Mouse (Mus musculus) limb, embryonic 11.5 days (tissue): ENCODE data around the gene Srpk2. TPM values are rescaled to one million over a fixed set of nuclear protein-coding genes. Genes with fewer than 3 reads are reported as not detected.
"Not testable (repeated sequence)": the region's sequence is repeated elsewhere in the genome, so short reads cannot be mapped to it uniquely, and the experiment has no call there.

ENCODE experiments used
- ATAC-seq: fragments of 200-750 bp; cut with Nextera tagmentation; 2 replicates; pipeline ENCODE4 v1.8.0; 2017; ENCODE audit warnings: low read depth; ENCODE audit not compliant: insufficient number of reproducible peaks, low FRiP score, low TSS enrichment
- DNase-seq: peaks from one replicate; pipeline ENCODE4 v3.0.0-alpha.2; 2015; ENCODE audit warnings: low spot score
- H3K27ac ChIP-seq: fragments of 300-500 bp; sonication (generic); replicated peaks from 2 replicates; pipeline ENCODE4 v1.5.1; 2014; ENCODE audit warnings: low read depth, mild to moderate bottlenecking, low read length
- H3K27me3 ChIP-seq: fragments of 300-500 bp; sonication (generic); 2 replicates; pipeline ENCODE4 v1.6.1; 2014; ENCODE audit warnings: mild to moderate bottlenecking, low read length, mixed read lengths; ENCODE audit not compliant: control insufficient read depth, insufficient read depth
- H3K36me3 ChIP-seq: fragments of 300-500 bp; sonication (generic); 2 replicates; pipeline ENCODE4 v1.6.1; 2014; ENCODE audit warnings: mild to moderate bottlenecking, low read length, moderate library complexity, mixed read lengths; ENCODE audit not compliant: control insufficient read depth, insufficient read depth
- H3K4me1 ChIP-seq: fragments of 300-500 bp; sonication (generic); 2 replicates; pipeline ENCODE4 v1.6.1; 2014; ENCODE audit warnings: low read length, mixed read lengths; ENCODE audit not compliant: control insufficient read depth, insufficient read depth
- H3K4me2 ChIP-seq: fragments of 300-500 bp; sonication (generic); 2 replicates; pipeline ENCODE4 v1.6.1; 2014; ENCODE audit warnings: low read depth, mild to moderate bottlenecking, moderate library complexity; ENCODE audit not compliant: severe bottlenecking
- H3K4me3 ChIP-seq: fragments of 300-500 bp; sonication (generic); 2 replicates; pipeline ENCODE4 v1.5.1; 2014; ENCODE audit warnings: low read depth, low read length
- H3K9ac ChIP-seq: fragments of 300-500 bp; sonication (generic); 2 replicates; pipeline ENCODE4 v1.6.1; 2014; ENCODE audit warnings: mild to moderate bottlenecking, low read length
- H3K9me3 ChIP-seq: fragments of 300-500 bp; sonication (generic); 2 replicates; pipeline ENCODE4 v1.6.1; 2016; ENCODE audit warnings: low read length; ENCODE audit not compliant: control insufficient read depth
- WGBS: fragments of 180-500 bp; shearing (Covaris S2); extraction: QIAGEN DNeasy Blood & Tissue Kit; methylation state at CpG from one replicate; pipeline ENCODE4 v1.1.7; 2014; 5-methylcytosine and 5-hydroxymethylcytosine counted together
- polyA plus RNA-seq: library from polyadenylated mRNA; unstranded; fragments of >200 nt; fragmentation: Nextera tagmentation; extraction: Ambion mirVana; gene quantifications from 2 replicates; pipeline ENCODE4 v1.2.1, GENCODE M21; 2014

The Srpk2 gene
- polyA plus RNA-seq, 1 experiment from 2014 or later, result 57.2 TPM

DNA sequence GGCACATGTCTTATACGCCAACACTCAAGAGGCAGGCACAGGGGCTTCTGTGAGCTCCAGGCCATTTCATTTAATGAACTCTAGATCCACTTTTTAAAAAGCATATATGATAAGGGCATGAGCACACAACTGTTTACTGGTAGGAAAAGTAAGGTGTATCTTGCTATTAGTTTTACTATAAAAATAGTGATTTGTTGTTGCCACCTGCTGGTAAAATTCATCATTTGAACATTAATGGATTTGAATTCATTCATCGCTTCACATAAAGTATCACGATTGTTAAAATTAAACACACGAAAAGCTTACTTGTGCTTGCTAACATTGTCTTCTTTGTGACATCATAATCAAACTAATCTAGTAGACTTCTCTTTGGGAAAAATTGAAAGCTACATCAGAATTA is 27.8 kb downstream of the Srpk2 start:
- Histone ChIP-seq H3K36me3 (no peaks in the 10 kb centered on the region), H3K27me3 (no peaks in the 10 kb centered on the region), H3K9me3 (no peaks in the 10 kb centered on the region), H3K4me3 (no peak overlapping the region), H3K27ac (no peak overlapping the region), H3K9ac (no peak overlapping the region), H3K4me1 (no peaks in the 10 kb centered on the region), H3K4me2 (no peak overlapping the region)
- ATAC-seq (no peak), DNase-seq (no peak)
- 92% methylated on average over 4 of the region's 4 CpGs for WGBS

DNA sequence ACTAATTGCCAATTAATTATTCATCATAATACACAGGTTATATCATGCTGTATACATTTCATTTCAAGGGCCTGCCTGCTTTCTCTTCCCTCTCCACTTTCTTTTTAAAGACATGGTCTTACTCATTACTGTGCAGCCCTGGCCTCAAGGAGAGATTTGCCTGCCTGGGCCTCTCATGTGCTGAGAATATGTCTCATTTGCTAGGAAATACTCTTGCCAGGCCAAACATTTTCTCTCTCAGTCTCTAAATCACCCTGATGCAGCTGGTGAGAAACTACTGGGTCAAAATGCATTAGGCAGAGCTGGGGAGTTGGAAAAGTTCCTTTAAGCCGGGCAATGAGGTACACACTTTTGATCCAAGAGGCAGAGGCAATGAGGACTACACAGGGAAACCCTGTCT is 29.4 kb downstream of the Srpk2 start:
- Histone ChIP-seq H3K4me2 (no peak overlapping the region), H3K9ac (no peak overlapping the region), H3K4me1 (no peaks in the 10 kb centered on the region), H3K27me3 (no peaks in the 10 kb centered on the region), H3K36me3 (no peaks in the 10 kb centered on the region), H3K4me3 (no peak overlapping the region), H3K9me3 (no peaks in the 10 kb centered on the region), H3K27ac (no peak overlapping the region)
- ATAC-seq, result no peak
- WGBS, result 77% methylated on average over 1 of the region's 1 CpGs
- DNase-seq, result no peak

DNA sequence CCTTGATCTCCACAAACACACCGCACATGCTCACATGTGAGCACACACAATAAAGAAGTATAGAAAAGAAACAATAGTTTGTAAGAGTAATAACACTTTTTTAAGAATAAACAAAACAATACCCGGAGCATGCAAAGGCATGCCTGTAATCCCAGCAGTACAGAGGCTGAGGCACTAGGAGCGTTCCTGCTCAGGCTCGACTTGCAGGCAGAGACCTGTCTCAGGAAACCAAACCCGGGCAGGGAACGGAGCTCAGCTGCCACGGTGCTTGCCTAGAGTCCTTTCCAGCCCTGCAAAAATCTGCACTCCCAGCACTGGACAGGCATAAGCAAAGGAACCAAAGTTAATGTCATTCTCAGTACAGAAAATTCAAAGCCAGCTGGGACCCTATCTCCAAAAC is 32.1 kb downstream of the Srpk2 start:
- no peaks in the 10 kb centered on the region for H3K27me3 ChIP-seq
- H3K4me1 ChIP-seq, result no peaks in the 10 kb centered on the region
- H3K9me3 ChIP-seq, result no peaks in the 10 kb centered on the region
- H3K4me3 ChIP-seq, result no peak overlapping the region
- no peak for DNase-seq
- no peaks in the 10 kb centered on the region for H3K36me3 ChIP-seq
- ATAC-seq, result no peak
- WGBS, result 86% methylated on average over 7 of the region's 7 CpGs
- H3K27ac ChIP-seq, result no peak overlapping the region
- no peak overlapping the region for H3K9ac ChIP-seq
- no peak overlapping the region for H3K4me2 ChIP-seq

DNA sequence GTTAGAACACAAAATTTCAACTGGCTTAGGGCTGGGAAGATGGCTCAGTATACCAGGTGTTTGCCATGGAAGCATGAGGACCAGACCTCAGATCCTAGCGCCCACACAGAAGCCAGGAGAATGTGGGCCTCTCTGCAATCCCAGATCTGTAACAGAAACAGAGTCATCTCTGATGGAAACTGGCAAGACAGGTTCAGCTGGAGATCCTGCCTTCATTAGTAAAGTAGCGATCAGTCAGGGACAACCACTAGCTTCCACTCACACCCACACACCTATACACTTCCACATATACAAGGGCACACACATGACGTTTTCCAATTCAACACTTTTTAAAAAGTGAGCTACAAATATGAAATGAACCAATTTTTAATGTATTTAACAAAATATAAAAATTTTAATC is 32.6 kb downstream of the Srpk2 start:
- H3K9ac ChIP-seq, result no peak overlapping the region
- H3K4me1 ChIP-seq, result no peaks in the 10 kb centered on the region
- H3K4me2 ChIP-seq, result no peak overlapping the region
- no peaks in the 10 kb centered on the region for H3K27me3 ChIP-seq
- ATAC-seq (no peak), DNase-seq (no peak)
- no peak overlapping the region for H3K27ac ChIP-seq
- no peak overlapping the region for H3K4me3 ChIP-seq
- 86% methylated on average over 3 of the region's 3 CpGs for WGBS
- no peaks in the 10 kb centered on the region for H3K9me3 ChIP-seq
- no peaks in the 10 kb centered on the region for H3K36me3 ChIP-seq

DNA sequence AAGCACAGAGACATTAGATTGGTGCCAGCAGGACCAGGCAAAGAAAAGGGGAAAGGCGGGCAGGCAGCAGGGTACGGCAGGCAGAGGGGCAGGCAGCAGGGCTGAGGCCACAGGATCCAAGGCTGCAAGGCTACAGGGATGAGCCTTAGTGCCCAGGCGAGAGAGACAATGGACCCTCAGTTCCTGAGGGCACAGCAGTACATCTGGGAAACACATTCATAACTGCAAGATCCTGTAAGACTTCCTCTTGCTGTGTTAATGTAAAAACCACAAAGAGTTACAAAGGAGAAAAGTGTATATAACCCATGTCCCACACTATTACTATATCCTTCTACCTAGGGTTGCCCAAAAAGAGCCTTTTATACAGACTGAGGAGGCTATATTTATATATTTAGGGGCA is 33.9 kb downstream of the Srpk2 start:
- no peaks in the 10 kb centered on the region for H3K36me3 ChIP-seq
- 86% methylated on average over 3 of the region's 3 CpGs for WGBS
- H3K27me3 ChIP-seq, result no peaks in the 10 kb centered on the region
- ATAC-seq, result no peak
- no peak overlapping the region for H3K27ac ChIP-seq
- no peak for DNase-seq
- H3K9ac ChIP-seq, result no peak overlapping the region
- H3K4me2 ChIP-seq, result no peak overlapping the region
- H3K4me3 ChIP-seq, result no peak overlapping the region
- H3K9me3 ChIP-seq, result no peaks in the 10 kb centered on the region
- no peaks in the 10 kb centered on the region for H3K4me1 ChIP-seq

DNA sequence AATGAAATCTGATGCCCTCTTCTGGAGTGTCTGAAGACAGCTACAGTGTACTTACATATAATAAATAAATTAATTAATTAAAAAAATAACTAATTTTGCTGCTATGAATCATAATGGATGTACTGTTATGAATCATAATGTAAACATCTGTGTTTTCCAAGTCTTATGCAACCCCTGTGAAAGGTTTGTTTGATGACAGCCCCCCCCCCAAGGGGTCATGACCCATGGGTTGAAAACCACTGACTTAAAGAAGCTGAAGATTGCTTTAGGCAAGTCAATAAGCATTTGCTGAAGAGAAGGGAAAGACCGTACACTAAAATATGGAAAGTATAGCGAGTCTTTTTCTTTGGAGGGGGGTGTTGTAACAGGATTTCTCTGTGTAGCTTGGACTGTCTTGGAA is 35.2 kb downstream of the Srpk2 start:
- WGBS, result 90% methylated on average over 2 of the region's 2 CpGs
- Histone ChIP-seq H3K36me3 (no peaks in the 10 kb centered on the region), H3K9ac (no peak overlapping the region), H3K4me1 (peaks cover 1% of the 10 kb centered on the region; the same call in 1 of the 2 replicates), H3K4me3 (no peak overlapping the region), H3K4me2 (no peak overlapping the region), H3K27ac (no peak overlapping the region), H3K9me3 (no peaks in the 10 kb centered on the region), H3K27me3 (no peaks in the 10 kb centered on the region)
- no peak for DNase-seq
- no peak for ATAC-seq

DNA sequence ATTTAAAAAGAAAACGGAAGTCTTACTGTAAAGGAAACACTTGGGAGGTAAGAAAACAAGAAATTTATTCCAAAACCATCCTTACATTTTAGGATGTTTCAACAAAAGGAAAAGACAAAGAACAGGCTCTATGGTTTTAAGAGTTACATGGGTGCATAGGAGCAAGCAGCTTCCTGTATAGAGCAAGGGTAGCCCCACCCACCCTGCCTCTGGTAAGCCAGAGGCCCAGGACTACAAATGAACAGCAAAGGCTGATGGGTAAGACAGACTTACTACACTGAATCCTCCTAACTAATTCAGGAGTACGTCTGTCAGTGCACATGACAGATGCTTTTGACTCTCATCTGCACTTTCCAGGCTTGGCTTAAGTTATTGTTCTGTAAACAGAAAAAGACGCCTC is 38.7 kb downstream of the Srpk2 start:
- H3K27ac ChIP-seq, result no peak overlapping the region
- WGBS, result 88% methylated on average over 3 of the region's 3 CpGs

DNA sequence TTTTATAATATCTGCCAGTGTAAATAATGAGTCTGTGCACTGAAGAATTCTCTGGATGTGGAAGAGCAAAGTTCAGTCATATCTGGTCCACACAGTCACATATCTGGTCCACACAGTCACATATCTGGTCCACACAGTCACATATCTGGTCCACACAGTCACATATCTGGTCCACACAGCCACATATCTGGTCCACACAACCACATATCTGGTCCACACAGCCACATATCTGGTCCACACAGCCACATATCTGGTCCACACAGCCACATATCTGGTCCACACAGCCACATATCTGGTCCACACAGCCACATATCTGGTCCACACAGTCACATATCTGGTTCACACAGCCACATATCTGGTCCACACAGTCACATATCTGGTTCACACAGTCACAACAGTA is 45.2 kb downstream of the Srpk2 start:
- not testable (repeated sequence) for ATAC-seq, H3K9ac ChIP-seq, DNase-seq, H3K36me3 ChIP-seq, H3K27me3 ChIP-seq, H3K4me1 ChIP-seq, H3K9me3 ChIP-seq, H3K4me3 ChIP-seq, H3K4me2 ChIP-seq, H3K27ac ChIP-seq

More for the DNA sequence above, 38.7 kb downstream of the Srpk2 start:
- Histone ChIP-seq H3K4me3 (no peak overlapping the region), H3K4me2 (no peak overlapping the region), H3K27me3 (no peaks in the 10 kb centered on the region), H3K9ac (no peak overlapping the region), H3K4me1 (peaks cover 4% of the 10 kb centered on the region; the same call in 1 of the 2 replicates), H3K9me3 (no peaks in the 10 kb centered on the region), H3K36me3 (no peaks in the 10 kb centered on the region)
- DNase-seq (no peak), ATAC-seq (no peak)

DNA sequence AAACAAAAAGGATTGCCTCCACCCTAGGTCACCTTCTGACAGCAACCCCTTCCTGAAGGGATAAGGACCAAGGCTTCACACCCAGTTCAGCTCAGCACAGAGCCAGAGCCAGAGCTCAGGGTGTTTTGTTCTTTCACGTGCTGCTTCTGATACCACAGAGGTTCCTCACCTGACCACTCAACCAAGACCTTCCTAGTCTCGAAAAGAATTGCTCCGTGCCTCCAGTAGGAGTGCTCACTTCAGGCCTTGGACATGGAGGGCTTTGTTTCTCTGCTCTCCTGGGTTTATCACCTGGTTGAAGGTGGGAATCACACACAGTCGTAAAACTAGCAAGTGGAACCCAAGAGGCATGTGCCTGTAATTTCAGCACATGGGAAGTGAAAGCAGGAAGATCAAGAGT is 46.4 kb downstream of the Srpk2 start:
- 77% methylated on average over 4 of the region's 4 CpGs for WGBS
- H3K9ac ChIP-seq, result no peak overlapping the region
- H3K27me3 ChIP-seq, result no peaks in the 10 kb centered on the region
- DNase-seq, result no peak
- H3K4me3 ChIP-seq, result no peak overlapping the region
- H3K36me3 ChIP-seq, result no peaks in the 10 kb centered on the region
- H3K4me2 ChIP-seq, result no peak overlapping the region
- no peaks in the 10 kb centered on the region for H3K4me1 ChIP-seq
- no peaks in the 10 kb centered on the region for H3K9me3 ChIP-seq
- ATAC-seq, result no peak
- no peak overlapping the region for H3K27ac ChIP-seq
